Mouse (Mus musculus) cerebellum, postnatal 36 days (tissue): ENCODE data around the gene Ciz1.

Source experiments
- DNase-seq, 2 experiments: peaks; one replicate each; pipeline ENCODE4 v3.0.0; 2021 to 2022; ENCODE audit warnings: mixed read lengths in 2 of 2

The Ciz1 gene

GRCm38 (mm10) chr2:32381775-32382223 lies 29.7 kb downstream of the Ciz1 start, which contains the start of gene 1110008P14Rik:
TSS of gene 1110008P14Rik (minus strand) at chr2:32381938.
- peak; percentile 92 to 97 for DNase-seq

GRCm38 (mm10) chr2:32382689-32383088 lies 30.6 kb downstream of the Ciz1 start:
- DNase-seq, result no peak

DNA sequence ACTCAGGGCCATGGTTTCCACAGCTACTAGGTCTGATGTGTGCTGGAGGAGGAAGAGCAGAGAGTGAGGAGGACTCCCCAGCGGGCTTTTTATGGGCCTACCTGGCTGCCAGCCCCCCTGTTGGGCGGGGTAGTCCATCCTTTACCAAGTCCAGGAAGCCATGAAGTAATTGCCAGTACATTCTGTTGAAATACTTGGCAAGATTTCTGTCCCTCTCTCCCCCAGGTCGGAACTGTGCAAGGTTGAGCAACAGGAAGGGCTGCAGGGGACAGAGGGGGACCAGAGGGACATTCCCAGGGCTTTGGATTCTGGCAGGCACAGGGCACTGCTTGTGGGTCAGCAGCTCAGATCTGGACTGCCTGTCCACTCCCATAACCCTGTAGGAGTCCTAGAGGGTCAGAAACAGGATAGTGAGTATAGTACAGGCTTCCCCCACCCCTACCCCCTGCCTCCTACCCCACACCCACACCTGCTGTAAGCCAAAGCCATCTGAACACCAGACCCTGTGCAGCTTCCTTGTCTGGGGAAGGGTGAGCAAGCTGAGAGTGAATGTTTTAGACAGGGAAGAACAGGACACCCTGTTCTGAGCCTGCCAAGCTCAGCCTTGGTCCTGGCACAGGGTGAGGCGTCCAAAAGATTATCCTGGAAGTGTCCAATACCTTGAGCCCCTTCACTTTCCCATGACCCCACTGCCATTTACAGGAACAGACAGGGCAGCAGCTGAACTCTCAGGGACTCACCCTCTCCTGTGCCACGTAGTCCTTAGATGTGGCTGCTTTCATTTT lies 35.8 kb downstream of the Ciz1 start, which contains the start of gene Lcn2:
Gene Lcn2 (minus strand): TSS at position 547 of the 785 bp plus-strand sequence.
- no peak for DNase-seq

DNA sequence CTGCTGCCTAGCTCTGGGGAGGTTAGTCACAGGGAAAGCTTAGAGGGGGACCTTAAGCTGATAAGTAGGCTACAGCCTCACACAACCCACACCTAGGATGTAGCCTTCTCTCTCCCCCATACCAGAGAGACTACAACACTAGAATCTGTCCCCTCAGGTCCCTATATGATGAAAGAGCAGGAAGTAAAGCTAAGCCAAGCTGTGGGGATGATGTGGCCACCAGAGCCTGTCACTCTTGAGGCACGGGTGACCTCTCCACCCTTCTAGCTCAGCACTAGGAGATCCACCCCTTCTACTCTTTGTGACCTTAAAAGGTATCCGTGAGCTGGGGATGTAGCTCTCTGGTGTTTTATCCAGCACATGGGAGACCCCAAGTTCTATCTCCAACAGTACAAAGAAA lies 37.0 kb downstream of the Ciz1 start:
- no peak for DNase-seq

DNA sequence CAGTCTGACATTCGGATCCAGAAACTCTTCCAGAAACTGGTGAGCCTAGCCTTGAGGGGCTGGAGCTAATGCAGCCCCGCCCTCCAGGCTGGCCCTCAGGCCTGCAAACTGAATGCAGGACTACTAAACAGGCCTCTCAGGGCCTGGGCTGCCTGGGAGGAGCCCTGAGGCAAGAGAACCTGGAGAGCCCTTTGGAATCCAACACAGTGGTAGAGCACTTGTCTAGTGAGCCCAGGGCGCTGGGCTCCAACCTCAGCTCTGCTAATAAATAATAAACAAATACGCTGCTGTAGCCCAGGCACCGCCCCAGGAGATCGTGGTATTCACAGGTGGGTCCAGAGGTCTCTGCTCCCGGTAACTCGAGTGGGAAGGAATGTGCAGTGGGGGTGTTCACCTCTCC lies 38.7 kb downstream of the Ciz1 start:
- DNase-seq, result no peak

DNA sequence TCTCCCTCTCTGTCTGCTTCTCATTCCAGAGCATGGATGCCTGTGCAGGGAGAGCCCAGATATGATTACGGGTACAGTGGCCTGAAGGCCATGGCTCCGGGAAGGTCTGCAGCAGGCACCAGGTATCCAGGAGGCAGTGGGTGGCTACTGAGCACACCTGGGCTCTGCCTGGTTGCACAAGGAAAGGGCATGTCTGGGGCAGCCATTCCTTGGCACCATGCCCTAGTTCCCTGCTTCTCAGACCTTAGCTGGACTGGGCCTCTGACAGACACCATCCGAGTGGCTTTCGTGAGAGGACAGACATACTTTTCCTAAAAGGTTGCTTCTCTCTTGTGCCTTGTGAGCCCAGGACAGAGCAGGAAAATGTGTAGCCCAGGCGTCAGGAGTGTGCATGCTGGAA lies 39.9 kb downstream of the Ciz1 start:
- DNase-seq, result no peak

- DNase-seq, result peak in 1 of 2 experiments; percentile 27
Measured at GRCm38 (mm10) chr2:32394973-32395372, 42.8 kb downstream of the Ciz1 start.

DNA sequence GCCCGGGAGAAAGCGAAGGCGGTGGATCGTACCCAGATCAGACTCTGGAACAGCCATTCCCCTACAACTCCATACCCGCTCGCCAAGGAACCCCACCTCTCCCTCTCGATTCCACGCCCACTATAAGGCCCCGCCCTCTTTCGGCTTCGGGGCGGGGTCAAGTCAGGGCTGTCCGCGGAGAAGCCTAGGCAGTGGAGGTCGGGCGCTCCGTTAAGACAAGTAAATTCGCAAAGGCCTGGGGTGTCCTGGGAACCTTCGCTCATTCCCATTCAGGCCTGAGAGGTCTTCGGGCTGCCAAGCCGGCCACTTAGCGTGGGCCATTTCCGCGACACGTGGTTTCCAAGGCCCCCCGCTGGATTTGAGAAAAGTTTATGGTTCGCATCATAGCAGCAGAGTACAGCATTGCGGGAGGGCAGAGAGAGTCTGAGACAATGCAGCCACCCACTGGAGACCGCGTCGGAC lies 43.4 kb downstream of the Ciz1 start, which contains the start of gene Ptges2:
Gene Ptges2 (plus strand): TSS at position 413 of the 462 bp plus-strand sequence.
- peak; percentile 87 to 96 for DNase-seq

DNA sequence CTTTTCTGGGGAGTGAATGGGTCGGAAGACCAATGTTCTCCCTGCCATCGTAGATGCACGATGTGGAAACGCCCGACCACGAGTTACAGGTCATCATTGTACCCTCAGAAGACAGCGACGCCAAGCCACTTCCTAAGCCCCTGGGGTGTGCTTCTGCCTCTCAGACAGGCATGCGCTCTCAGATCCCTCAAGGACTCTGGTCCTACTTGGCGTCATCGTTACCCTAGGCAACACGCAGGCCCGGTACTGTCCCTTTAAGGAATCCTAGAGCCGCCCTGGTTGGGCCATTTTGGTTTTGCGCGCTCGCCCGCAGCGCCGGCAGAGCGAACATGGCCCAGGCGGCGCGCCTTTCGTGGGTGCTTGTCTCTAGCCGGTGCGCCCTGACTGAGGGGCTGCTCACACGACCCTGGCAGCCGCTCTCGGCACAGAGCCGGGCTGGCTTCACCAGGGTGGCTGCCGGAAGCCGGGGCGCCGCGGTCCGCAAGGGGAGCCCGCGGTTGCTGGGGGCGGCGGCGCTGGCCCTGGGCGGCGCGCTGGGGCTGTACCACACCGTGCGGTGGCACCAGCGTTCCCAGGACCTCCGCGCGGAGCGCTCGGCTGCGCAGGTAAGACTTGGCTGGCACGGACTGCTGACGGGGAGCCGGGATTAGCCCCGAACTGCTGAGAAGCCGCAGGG lies 44.0 kb downstream of the Ciz1 start:
- DNase-seq, result peak; percentile 89 to 90

DNA sequence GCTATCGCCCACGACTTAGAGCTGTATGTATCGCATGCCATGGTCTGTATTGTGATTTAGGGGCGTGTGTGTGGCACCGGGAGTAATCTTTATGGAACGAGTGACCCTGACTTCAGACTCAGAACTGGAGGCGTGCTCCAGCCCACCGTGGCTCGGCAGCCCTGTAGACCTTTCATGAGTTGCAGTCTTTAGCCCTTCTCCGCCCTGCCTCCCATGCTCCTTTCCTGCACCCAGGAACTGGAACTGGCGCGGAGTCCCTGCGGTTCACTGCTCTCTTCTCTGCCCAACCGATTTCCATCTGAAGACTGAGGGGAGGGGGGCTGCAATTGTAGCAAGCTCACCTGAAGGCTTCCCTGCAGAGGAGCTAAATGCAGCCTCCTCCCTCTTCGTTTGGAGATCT lies 44.6 kb downstream of the Ciz1 start:
- no peak for DNase-seq

DNA sequence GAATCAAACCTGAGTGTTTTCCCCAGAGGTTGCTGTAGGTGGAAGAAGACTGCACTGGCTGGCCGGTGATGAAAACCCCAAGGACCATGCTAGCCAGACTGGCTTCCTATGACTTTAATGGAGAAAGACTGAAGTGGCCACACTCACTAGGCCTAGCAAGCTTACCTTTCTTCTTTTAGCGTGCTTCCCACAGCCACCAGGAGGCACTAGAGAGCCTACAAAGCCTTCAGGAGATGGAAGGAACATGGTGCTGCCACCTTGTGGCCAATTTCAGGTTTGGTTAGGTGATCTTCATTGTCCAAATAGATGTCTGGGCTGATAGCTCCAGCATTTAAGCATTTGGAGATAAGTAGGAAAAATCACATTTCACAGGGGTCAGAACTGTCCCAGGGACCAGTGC lies 52.5 kb downstream of the Ciz1 start:
- peak; percentile 96 to 99 for DNase-seq

DNA sequence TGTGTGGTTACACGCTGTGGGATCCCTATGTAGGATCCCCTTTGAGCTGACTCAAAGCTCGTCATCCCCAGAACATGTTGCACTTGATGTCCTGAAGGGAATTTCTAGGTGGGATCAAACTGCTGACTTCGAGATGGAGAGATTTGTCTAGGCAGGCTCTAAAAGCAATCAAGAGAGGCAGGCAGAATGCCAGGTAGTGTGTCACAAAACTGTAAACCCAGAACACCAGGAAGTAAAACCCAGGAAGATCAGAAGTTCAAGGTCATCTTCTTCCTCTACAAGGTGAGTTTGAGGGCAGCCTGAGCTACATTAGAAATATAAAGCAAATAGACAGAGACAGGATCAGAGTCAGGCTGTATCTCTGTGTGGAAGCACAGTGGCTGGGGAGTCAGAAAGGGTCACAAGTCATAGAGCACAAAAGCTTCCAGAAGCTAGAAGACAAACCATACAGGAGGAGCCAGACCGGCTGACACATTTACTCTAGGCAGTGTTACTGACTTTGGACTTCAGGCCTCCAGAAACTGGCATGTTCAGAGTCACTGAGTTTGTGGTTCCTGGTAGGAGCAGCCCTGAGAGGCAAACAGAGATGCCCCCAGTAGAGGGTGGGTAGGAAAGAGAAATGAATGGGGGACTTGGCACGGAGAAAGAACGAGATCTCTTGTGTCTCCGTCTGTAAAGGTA lies 55.2 kb downstream of the Ciz1 start:
- no peak for DNase-seq

GRCm38 (mm10) chr2:32408429-32409424 lies 56.6 kb downstream of the Ciz1 start:
- no peak for DNase-seq

GRCm38 (mm10) chr2:32411407-32411806 lies 59.3 kb downstream of the Ciz1 start:
- DNase-seq, result no peak

DNA sequence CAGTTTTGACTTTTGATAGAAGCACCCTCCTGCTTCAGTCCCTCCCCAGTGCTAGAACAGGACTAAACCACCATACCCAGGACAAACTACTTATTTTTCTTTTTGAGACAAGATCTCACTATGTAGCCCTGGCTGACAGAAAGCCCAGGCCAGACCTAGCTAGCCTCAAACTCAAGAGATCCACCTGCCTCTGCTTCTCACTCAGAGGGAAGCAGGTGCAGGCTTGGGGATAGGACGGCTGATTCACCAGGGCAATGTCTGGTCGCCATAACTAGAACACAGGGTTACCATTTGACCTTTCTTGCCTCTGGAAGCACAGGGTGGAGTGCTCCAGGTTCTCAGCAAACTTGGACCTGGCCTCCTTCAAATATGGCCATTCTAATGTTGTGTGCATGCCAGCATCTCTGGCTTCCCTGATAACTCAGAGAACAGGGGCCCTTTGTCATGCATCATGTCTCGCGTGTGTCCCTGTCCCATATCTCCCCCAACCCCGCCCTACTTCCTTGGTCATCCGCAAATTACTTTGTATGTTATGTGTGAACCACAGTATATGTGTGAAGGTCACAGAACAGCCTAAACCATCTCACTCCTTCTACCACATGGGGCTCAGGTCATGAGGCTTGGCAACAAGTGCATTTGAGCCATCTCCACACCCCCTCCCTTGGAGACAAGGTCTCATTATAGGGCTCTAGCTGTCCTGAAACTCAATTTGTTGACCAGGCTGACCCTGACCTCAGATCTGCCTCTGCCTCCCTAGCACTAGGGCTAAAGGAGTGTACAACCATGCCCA lies 60.8 kb downstream of the Ciz1 start:
- no peak for DNase-seq

GRCm38 (mm10) chr2:32413936-32414335 lies 61.8 kb downstream of the Ciz1 start:
- no peak for DNase-seq

DNA sequence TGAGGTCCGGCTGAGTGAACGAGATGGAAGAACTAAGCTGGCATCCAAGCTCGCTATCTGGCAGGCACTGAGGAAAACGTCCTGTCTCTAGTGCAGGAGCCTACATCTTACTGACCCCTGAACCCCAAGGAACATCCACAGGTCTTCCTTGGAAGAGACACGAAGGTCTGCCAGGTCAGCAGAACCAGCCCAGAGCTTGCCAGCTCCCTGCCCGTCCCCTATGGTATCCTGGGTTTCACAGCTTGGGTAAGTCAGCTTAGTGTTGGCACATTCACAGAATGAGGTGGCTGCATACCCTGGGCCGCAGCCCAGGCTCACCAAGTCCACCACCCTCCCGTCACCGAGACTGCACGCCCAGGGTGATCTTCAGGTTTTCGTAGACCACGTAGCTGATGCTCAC lies 63.7 kb downstream of the Ciz1 start:
- DNase-seq, result no peak

DNA sequence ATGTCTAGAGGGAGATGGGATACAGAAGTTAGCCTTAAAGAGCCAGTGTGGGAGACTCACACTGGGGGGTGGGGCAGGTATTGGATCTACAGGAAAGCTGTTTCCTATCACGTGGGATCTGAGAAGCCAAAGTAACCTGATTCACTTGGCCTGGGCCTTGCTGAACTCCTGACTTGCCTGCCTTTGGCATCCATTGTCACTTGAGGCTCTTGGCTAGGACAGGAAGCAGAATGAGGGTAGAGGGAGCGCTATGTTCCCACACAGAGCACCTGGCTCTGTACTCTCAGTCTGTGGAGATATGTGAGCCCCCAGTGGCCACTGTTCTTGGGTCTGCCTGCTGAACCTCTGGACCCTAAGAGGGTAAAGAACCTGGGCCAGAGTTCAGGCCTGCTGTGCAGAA lies 64.4 kb downstream of the Ciz1 start:
- DNase-seq, result no peak

DNA sequence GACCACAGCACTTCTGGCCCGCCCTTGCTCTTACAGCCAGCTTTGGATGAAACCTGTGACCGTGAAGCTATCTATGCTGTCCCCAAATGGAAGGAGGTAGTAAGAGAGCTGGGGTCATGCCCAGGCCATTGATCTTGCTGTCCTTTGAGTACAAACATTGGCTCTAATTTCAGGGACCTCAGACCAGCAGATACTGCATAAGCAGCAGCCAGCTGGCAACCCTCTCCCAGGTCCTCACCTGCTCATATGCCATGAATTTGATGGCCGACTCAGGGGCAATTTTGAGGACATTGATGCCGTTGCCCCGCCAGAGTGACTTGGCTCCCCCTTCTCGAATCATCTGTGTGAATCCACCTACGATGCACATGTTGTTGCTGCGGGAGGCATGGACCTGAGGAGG lies 65.4 kb downstream of the Ciz1 start:
- no peak for DNase-seq

- no peak for DNase-seq
Measured at GRCm38 (mm10) chr2:32418430-32419151, 66.5 kb downstream of the Ciz1 start.
